Mouse (Mus musculus): ENCODE results near the gene Tfap2e.
A peak's percentile ranks its signal among the peaks of the same experiment; 100 is the strongest.

Tfap2e gene

DNA sequence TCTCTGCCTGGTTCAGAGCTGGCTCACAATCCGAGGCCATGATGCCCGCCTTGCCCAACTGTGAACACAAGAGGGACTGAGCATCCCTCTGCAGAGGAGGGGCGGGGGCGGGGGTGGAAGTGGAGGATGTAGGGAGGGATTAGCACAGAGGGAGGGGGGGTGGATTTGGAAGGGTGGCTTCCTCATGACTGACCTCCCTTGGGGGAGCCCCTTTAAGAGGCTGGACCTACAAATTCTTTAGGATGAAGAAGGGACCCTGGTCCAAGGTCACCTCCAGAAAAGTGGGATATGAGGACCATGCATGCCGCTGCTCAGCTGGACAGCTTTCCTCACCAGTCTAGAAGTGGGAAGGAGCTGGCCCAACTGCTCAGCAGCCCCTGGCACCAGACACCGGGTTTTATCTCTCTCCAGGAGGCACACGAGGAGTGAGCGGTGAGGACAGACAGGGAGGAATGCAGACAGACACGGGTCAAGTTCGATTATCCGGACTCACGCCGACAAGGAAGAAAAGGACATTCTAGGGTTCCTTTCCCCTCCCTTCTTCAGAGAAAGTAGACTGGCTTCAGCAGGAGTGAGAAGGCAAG is 16.1 kb upstream of the Tfap2e start:
- DNase-seq (ENCODE audit: low spot score in 2 of 2), result peak; percentile 33 to 36

DNA sequence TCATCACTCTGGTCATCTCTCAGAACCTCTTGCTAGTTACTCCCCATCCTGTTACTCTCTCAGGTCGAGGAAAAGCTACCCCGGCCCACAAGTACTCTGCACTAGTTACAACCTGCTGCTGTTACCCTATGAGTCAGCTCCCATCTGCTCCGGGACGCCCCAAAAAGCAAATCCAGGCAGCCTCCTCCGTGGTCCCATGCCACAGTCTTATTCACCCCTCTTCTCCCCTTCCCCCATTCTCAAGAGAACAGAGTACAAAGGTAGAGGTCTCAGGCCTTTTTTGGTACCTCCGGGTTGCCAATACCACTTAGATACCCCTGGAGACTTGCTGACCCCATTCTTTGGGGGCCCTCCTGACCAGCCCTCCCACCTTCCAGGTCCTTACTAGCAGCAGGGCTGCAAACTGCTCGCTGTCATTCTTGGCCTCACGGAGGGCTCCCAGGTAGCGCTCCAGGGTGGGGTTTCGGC is 15.6 kb upstream of the Tfap2e start:
- peak in 1 of 2 experiments; percentile 33 for DNase-seq (ENCODE audit: low spot score in 2 of 2)

DNA sequence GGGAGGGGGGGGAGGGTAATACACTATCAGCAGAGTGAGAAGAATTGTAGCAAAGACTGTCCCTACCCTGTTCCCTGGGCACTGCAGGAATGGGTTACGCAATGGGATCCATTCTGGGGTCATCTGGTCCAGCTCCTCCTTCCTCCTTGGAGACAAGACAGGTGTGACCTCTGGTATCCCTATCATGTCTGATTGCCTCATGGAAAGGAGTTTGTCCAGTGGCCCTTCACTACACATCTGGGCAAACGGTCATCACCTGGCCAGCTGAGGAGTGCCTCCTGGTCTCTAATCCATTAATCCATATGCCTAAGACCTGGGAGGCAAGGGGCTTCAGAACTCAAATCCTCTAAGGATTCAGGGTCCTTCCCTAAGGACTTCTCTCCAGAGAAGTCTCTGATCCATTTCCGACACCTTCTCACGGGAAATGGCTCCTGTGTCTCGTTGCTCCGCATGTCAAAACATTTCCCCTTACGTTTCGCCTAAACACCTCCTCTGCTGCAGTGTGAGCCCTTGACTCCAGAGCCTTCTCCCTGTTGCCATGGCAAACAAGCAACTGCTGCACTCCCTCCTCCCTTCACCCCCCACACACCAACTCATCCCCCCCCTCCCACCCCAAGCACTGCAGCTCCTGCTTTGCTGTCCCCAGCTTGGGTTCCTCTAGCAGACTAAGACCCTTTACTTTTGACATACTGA is 15.0 kb upstream of the Tfap2e start:
- DNase-seq (ENCODE audit: low spot score in 2 of 2), result no peak

- DNase-seq (ENCODE audit: low spot score in 2 of 2), result peak; percentile 68 to 73
These were observed 14.1 kb upstream of the Tfap2e start for GRCm38 (mm10) chr4:126750046-126750683.

DNA sequence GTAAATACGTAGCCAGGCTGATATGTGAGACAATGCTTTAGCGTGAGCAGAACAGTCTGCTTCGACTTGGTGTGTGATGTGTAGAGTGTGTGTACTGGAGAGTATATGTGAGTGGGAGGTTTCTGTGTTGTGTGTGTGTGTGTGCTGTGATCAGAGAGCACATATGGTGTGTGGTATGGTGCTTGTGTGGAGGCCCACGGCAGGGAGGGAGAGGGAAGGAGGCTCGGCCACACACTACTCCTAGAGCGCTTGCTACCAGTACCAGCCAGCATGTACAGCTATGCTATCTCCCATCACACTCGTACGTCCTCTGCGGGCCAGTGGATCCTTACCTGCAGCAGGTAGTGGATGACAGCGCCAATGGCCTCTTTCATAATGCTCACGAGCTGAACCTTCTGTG is 13.5 kb upstream of the Tfap2e start:
- DNase-seq (ENCODE audit: low spot score in 2 of 2), result peak; percentile 29 to 38

GRCm38 (mm10) chr4:126748381-126748780 is 12.3 kb upstream of the Tfap2e start:
- DNase-seq (ENCODE audit: low spot score in 2 of 2), result no peak

GRCm38 (mm10) chr4:126746194-126746840 is 10.3 kb upstream of the Tfap2e start:
- no peak for DNase-seq (ENCODE audit: low spot score in 2 of 2)

GRCm38 (mm10) chr4:126745506-126746193 is 9.6 kb upstream of the Tfap2e start:
- peak; percentile 18 to 51 for DNase-seq (ENCODE audit: low spot score in 2 of 2)

DNA sequence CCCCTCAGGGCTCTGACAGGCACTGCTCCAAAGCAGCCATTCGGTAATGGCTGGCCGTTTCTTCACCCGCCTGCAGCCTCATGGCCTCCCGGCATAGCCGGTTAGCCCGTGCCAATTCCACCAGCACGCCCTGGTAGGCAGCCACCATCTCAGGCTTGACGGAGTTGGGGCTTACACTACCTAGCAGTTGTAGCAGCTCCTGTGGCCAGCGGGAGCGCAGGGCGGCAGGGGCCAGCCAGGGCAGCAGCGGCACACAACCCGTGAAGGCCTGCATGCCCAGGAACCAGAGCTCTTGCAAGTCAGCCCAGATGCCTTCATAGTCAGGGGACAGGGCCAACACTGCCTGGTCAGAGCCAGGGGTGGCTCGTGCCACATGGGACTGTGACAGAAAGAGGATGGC is 8.8 kb upstream of the Tfap2e start:
- DNase-seq (ENCODE audit: low spot score in 2 of 2), result peak in 1 of 2 experiments; percentile 34

DNA sequence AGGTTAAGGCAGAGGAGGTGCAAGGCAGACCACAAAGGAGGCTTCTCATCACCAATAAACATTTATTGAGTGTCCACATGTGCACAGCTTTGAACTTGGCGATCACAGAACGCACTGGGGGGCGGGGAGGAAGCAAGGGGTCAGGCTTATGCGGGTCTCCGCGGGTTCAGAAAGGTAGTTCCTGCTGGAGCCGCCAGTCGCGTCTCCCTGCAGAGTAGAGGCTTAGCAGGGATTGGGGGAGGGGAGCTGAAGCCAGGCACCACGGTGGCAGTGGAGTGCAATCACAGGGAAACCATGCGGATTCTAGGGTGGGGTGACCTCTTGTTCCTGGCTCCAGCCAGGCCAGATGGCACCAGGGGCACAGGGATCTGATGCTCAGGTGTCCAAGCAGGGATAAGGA is 7.7 kb upstream of the Tfap2e start:
- peak in 1 of 2 experiments; percentile 18 for DNase-seq (ENCODE audit: low spot score in 2 of 2)

GRCm38 (mm10) chr4:126742976-126743375 is 6.9 kb upstream of the Tfap2e start:
- no peak for DNase-seq (ENCODE audit: low spot score in 2 of 2)

GRCm38 (mm10) chr4:126741448-126741847 is 5.4 kb upstream of the Tfap2e start:
- DNase-seq (ENCODE audit: low spot score in 2 of 2), result peak; percentile 67 to 83

DNA sequence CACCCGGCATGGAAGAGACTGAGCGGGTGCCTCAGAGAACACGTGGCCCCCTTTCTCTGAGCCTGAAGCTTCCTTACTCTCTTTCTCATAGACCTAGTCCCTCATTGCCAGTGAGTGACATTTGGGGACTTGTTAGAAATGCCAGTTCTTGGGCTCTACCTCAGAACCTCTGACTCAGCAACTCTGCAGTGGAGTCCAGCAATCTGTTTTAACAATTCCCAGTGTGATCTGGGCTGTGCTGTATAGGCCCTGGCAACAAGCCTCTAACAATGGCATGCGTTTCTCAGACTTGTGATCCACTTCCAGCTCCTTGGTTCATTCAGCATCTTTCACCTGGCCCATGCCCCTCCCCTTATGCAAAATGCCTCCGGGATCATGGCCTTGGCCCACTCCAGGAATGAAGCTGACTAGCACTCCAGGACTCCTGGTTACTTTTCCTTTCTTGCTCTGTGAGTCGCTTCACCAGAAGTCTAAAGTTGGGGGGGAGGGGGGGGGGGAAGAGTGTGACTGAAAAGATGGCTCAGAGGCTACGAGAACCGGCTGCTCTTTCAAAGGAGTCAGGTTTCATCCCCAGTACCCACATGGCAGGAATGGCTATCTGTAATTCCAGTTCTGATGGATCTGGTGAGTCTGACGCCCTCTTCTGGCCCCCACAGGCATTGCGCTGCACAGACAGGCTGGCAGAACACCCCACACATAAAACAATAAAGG is 4.1 kb upstream of the Tfap2e start:
- DNase-seq (ENCODE audit: low spot score in 2 of 2), result no peak

- no peak for DNase-seq (ENCODE audit: low spot score in 2 of 2)
These were observed 549 bp downstream of the Tfap2e start for GRCm38 (mm10) chr4:126735382-126736000.

DNA sequence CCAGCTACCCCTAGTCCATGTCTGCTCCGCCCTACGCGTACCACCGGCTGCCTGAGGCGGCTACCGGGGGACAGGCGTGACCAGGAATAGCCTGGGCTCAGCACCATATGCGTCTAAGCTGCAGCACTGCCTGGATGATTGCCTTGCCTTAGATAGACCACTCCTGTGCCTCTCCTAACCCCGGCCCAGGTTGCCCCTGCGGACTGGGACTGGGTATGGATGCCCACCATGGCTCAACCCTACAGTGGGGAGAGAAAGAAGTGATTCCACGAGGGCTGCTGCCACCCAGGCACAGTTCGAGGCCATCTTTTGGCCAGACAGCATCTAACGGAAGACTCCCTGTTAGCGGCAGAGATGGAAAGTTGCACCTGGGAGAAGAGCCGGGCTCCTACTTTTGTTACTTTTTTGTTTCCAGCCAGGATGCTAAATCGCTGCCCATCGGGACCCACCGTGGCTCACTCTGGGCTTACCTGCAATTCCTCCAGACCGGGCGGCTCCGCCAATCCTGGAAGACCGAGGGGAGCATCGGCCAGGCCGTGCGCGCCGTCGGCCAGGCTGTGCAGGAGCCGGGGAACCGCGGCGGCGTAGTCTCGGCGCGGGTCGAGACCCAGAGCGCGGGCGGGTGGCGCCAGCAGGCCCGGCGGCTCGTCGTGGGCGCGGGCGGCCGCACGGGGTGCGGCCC is 1.2 kb downstream of the Tfap2e start:
- DNase-seq (ENCODE audit: low spot score in 2 of 2), result no peak

GRCm38 (mm10) chr4:126734001-126734603 is 1.9 kb downstream of the Tfap2e start:
- DNase-seq (ENCODE audit: low spot score in 2 of 2), result no peak

DNA sequence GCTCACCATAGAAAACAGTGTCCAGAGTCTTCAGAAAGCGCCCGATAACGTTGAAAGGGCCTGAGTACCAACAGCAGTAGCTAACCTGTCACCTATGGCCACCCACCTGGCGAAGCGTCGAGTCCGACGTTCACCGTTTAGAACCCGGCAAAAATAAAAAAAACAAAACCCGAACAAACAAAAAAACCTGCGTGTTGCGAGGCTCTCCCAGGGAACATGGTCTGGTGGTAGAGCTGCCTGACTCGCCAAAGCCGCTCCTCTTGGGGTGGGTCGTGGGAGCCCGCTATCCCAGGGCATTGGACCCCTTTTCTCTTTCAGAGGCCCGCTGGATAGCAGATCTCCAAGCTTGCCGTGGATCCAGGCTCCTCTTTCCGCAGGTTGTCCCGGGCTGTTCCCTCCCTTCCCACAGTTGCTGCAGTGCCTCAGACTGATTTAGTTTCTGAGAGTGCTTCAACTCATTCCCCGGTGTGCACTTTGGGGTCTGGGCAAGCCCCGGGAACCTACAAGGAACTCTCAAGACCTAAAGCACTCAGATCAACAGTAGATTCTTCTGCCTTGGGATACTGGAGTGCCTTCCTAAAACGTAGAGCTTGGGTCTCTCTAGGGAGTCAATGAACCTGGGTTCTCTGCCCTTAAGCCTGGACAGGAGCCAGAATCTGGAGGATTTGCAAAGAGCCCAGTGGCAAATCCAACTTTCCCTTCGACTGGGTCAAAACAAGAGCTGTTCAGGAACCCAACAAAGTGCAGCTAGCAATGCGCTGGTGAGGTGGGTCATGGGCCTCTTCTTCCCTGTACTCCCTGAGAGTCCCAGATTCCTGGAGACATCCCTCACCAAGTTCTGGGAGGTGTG is 3.3 kb downstream of the Tfap2e start:
- DNase-seq (ENCODE audit: low spot score in 2 of 2), result no peak

GRCm38 (mm10) chr4:126732111-126732510 is 3.9 kb downstream of the Tfap2e start:
- no peak for DNase-seq (ENCODE audit: low spot score in 2 of 2)

GRCm38 (mm10) chr4:126707439-126707826 is 28.6 kb downstream of the Tfap2e start:
- no peak for DNase-seq (ENCODE audit: low spot score in 2 of 2)

Data from frontal cortex, postnatal 10 days (tissue).